Mouse (Mus musculus): ENCODE results near the gene Rpgrip1l.

Gene Rpgrip1l

DNA sequence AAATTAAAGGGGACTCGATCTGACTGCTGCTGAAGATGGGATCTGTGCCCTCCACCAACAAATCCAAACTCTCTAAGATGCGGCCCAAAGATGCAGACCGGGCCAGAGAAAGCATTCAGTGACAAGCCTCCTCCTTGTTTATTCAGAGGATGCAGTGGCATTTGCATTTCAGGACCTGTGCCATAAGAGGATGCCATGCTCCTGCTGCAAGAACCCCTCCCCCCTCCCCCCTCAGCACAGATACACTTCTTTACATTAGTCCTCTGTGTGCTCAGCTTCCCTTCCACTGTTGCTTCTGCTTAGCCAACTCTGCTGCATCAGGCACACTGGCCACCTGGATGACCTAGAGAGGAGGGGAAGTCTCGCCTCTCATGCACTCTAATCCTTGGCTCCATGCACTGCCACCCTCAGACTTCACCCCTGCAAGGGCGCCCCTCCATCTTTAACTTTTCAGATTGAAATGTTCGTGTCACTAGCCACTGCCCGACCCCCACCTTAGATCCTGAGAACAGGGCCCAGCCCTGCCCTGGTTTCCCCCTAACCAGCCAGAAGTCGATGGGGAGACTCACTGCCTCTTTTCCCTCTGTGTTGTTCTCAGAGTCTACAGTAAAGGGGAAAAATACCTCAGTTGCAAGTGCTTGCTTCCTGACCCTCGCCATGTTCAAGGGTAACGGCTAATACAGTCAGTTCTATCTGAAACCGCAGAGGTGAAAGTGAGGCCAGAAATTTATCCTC lies 14.6 kb upstream of the Rpgrip1l start:
- no peak for DNase-seq

DNA sequence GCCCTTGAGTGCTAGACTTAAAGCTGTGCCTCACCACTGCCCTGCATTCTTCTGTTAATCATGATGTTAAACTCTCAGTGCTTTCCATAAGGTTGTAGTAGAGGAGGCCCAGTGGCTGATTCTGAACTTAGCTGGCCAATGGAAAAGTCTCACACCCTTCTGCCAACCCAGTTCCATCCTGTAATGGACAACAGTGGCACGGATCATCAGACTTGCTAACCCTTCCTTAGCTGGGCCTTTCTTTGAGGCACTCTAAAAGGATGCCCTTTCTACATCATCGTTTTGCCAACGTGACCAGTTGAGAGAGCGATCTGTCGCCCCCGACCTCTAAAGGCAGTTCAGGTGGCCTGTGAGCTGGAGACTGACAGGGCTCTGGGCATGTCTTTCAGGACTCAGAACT lies 13.9 kb upstream of the Rpgrip1l start:
- no peak for DNase-seq

DNA sequence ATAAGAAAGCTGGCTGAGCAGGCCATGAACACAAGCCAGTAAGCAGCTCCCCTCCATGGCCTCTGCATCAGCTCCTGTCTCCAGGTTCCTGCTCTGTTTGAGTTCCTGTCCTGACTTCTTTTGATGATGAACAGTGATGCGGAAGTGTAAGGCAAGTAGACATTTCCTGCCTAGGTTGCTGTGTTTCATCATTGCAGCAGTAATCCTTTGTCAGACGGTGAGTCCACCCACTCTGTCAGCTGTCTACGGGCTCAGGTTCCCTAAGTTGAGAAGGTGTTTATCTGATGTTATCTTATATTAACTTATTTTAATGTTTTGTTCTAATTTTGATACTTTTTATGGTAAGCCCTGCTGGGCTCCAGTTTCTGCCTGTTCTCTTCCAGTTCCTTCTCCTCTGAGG lies 13.0 kb upstream of the Rpgrip1l start:
- no peak for DNase-seq

DNA sequence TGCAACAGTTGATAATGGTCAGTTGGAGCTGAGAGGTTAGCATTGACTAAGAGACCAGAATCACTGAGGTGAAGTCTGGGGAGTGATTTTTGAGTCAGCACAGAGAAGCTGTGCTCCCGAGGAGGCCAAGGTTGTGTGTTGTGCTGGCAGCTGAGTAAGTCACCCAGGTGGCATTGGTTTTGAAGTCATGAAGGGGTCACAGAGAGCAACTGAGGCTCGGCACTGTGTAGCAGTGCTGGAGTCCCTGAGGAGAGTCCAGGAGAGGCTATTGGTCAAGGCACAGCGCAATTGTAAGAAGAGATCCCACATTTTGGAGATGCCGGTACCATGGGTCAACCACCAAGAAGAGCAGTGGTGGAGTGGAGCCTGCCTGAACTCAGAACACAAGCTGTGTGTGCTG lies 11.9 kb upstream of the Rpgrip1l start:
- no peak for DNase-seq

DNA sequence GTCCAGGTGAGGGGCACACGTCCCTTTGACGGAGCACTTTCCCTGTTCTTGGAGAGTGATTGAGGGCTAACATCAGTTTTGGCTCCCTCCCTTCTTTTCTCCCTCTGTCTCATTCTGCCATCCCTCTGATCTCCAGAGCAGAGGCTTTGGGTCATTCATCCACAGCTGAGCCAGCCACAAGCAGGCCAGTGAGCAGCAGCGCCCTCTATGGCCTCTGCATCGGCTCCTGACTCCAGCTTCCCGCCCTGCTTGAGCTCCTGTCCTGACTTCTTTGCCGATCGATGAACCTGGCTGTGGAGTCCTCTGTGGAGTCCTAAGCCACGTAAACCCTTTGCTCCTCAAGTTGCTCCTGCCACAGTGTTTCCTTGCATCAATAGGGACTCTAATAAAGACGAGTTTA lies 11.2 kb upstream of the Rpgrip1l start:
- no peak for DNase-seq

DNA sequence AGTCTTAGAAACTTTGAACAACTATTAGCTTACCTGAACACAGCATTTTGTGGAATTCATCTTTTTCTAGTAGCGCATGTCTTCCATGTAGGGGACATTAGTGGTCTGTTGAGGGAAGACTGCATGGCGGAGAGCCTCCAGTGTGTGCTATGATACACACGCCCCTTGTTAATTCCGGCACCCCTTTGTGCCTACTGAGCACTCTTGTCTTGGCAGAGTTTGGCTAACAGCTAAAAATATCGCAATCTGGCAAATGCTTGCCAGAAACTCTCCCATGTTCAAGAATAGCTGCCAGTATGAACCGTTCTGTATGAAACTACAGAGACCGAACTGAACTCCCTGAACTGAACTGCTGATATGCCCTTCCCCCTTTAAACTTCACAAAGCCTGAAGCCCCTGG lies 10.4 kb upstream of the Rpgrip1l start:
- DNase-seq = no peak

DNA sequence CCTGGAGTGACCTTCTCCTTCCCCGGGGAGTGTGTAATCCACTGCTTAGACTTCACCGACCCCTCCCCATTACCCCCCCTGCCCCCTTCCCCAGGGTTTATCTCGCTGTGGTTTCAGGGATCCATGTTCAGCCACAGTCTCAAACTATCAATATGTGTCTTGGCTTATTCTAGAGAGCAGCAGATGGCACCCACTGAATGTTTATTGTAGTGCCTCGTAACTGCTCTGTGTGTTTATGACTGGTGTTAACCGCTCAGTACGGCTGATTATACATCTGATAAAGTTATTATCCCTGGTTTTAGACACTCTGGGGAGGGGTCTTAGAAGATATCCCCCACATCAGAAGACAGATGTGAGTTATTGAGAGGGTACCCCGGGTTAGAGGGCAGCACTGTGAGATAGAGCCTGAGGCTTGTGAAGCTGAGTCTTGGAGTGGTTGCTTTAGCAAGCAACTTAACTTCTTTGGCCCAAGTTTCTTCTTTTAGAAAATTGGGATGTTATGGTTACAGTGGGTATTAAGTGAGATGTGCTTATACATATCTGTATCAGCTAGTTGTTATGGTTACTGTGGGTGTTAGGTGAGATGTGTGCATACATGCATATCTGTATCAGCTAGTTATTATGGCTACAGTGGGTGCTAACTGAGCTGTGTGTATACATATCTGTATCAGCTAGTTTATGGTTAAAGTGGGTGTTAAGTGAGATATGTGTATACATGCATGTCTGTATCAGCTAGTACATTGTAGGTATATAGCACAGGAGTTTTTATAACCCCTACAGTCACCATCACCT lies 6.1 kb upstream of the Rpgrip1l start:
- no peak for DNase-seq

DNA sequence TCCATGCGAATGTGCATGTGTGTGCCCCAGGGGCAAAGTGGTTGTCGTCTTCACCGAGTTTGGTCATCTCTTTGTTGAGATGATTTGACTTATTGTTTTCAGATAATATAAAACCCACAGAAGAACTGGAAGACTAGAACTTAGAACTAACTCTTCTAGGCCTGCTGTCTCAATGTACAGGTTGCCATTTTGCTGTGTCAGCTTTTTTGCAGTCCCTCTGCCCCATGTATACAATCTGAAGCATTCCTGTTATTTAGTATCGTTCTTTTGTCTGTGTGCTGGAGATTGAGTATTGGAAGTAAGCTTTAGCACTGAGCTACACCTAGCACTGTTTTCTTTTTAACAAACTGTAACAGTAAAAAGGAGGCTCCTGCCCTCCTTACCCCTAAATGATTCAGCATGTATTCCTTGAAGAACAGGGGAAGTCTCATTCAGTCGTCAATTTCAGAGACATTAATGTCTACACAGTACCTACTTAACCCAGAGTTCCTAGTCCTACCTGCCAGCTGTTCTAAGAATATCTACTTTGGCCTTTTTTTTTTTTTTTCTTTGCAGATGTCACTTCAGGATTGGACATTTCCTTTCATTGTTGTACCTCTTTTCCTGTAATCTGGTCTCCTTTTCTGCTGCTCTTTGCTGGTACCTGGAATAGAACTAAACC lies 4.6 kb upstream of the Rpgrip1l start:
- no peak for DNase-seq

DNA sequence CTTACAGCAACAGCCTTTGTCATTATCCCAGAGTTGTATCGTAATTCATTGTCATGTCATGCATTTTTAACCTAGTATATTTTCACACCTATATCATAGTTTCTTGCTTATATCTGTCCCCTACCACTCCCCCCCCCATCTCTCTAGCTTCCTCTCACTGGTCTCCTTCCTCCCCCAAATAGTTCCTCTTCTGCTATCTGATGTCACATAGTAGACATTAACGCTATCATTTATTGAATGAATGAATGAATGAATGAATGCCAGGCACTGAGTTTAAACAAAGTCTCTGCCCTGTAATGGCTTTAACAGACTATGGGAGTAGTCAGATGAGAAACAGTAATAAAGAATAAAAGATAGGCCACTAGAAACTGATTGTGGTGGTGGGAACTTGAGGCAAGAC lies 720 bp downstream of the Rpgrip1l start:
- no peak for DNase-seq

DNA sequence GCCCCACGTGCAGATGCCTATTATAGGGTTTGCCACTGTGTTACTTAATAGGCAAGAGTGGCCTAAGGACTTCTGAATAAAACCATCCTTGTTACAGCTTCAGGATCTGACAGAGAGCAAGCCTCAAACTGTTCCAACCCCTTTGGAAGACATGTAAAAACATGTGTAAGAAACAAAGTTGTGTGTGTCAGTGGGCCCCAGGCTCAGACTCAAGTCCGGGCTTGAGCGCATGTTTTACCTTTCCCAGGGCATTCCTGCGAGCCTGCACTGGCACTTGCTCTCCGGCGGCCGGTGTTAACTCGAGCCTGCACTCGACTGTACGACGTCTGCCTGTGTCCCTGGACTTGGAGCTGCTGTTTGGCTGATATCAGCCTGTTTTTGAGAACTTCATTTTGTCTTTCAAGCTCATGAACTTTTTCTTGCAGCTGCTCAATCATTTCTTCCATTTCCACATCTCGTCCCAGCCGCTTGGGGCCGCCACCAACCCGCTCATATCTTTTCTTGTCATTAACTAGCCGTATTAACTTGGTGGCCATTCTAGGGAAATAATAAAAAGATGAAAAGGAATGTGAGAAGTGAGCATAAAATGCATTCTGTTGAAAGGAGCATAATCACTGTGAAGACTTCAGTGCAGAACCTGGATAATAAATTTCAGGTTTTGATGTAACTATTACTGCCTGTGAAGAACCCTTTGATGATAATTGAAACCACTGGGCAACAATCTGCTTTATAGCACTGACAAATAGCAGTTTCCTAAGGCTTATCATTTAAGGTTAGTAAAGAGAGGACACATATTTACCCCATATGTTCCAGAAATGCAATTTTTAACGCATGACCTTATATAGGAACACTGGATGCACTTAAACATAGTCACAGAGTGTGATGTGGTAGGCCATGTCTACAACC lies 8.3 kb downstream of the Rpgrip1l start:
- DNase-seq = no peak

DNA sequence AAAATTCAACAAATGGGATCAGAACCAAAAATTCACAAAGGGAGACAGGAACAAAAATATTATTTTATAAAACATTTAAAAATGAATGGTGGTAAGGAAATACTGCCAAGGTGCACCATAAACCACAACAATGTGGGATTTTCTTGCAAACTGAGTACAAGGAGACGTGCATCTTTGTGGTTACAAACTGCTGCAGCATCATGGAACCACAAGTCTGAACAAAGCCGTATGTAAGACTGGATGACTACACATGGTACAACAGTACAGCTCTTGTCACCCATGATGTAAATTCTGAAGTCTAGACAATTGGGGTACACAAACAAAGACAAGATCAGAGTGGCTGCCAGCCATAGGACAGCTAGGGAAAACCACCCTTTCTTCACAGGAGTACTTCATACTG lies 14.4 kb downstream of the Rpgrip1l start:
- no peak for DNase-seq

DNA sequence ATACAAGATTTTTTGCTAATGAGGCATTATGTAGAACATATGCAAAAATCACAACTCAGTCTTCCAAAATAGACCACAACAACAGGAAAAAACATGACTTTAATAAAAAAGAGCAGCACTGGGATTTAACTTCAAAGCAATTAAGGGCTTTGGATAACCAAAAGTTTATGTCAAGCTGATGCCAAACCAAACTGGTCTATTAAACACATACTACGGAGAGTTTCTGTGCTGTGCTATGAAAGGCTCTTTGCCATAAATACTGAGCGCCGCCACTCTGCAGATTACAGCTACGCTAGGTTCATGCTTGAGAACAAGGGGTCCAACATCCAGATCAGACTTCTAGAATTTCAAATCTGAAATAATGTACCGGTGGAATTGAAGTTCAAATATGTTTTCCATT lies 17.3 kb downstream of the Rpgrip1l start:
- no peak for DNase-seq

DNA sequence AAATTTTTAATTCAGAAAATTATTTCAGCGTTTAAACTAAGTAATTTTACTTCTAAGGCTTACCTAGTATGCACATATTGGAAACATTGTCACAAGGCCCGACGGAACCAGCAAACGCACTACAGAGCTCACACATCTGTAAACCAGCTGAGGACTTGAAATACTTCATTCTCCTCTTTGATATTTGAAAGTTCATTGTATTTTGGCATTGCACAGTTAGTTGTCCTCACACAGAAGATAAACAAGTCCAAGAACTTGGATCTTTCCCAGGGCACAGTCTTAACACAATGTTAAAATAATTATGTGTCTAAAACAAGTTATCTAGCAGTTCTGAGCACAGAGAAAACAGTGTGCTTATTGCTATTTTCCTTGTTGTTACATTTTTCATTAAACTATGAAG lies 22.5 kb downstream of the Rpgrip1l start:
- no peak for DNase-seq

DNA sequence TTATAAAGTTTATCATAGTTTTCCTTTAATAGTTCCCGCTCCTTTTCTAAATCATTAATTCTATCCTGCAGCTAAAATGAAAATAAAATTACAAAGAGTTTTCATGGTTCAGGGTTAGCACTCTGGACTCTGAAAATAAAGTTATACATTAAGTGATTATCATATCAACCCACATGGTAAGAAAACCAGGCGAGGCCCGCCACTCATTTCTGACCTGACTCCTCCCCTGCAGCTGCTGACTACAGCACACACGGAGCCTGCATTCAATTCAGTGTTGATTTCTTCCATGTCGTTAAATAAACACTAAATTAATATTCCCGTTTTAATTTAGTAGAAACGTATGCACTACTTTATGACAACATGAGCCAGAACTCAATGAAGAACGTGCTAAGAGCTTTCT lies 26.8 kb downstream of the Rpgrip1l start:
- no peak for DNase-seq

DNA sequence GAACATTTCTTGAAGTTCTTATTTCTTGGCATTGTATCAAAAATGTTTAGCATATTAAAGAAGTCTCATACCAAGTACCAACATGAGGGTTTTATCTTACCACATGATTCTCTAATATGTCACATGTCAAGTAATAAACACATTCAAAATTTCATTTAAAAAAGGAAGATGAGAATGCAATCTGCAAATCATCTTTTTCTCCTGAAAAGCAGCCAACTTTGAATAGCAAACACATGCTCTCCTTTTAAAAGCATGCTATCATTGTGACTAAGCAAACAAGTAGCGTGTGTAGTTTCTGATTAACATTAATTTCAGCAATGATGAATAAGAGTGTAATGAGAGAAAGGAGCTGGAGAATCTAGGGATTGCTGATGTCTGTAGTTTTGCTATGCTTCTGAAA lies 29.2 kb downstream of the Rpgrip1l start:
- DNase-seq = no peak

DNA sequence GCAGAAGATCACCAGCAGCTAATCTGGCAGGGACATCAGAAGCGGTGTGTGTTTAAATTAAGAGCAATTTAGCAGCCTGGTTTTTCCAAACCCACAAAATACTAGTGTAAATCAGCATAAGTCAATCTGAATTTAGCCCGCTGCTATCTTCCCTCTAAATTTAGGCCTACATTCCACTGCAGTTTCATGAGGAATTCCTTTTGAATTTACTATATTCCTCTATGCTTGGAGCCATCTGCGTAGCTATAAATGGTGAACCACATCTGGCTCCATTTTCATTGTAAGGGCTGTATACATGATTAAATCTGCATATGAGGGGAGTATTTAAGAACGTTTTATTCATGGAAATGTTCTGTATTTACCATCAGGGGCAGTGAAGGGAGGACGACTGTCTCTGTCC lies 30.4 kb downstream of the Rpgrip1l start:
- no peak for DNase-seq

DNA sequence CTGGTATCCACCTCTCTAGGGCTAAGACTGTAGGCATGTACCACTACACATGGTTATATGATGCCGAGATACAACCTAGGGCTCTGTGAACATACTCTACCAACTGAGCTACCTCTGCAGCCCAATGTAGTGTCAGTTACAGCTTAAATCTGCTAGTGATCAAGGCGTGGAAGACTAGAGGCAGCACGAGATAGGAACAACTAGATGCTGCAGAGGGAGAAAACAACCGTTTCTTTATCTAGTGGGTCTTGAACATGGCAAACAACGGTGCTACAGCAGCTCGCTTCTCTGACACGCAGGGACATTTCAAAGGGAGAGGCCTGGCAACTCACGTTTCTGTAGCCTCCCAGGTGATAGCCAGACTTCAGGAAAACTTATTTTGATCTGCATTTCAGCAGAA lies 31.5 kb downstream of the Rpgrip1l start:
- DNase-seq = no peak

DNA sequence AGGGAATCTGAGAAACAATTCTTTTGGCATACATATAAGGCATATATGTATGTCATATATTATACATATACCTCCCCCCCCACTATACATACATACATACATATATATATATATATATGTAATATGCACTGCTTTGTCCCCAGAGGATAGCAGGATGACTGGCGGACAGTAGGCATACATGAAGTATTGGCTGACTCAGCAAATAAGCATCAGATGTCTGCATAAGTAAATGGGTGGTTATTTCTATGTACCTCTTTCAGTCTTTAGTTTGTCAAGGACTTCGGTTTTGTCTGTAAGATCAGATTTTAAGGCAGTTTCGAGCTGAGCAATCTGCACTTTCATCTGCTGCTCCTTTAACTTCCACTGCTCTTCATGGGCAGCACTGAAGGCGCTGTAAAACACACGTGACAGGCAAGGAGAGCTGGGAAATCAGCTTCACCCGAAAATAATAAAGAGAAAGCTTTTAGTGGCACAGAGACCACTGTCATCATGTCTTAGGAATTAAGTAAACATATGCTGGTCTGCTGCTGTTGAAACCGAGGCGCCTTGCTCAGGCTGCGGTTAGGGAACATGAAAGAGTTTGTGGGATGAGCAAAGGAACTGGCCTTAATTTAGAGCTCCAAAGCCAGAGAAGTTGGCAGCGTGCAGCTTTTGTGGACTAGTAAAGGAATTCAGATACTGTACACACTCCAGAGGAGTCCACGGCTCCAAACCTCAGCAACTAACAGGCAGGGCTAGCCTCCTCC lies 32.4 kb downstream of the Rpgrip1l start:
- no peak for DNase-seq

DNA sequence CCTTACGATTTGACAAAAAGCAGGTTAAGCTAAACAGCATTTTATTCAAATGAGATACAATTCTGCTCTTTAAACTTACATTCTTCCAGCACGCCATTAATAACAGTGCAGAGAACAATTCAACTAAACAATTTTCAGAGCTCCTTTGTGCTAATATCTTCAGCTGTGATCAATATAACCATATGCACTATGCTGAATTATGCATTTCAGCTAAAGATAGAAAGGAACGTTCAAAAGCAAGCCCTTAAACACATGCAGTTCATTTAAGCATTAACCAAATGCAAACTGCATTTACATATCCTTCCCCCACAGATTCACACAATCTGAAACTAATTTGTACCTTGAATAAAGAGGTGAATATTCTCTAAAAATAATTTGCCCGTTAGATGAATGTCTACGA lies 35.0 kb downstream of the Rpgrip1l start:
- DNase-seq = no peak

DNA sequence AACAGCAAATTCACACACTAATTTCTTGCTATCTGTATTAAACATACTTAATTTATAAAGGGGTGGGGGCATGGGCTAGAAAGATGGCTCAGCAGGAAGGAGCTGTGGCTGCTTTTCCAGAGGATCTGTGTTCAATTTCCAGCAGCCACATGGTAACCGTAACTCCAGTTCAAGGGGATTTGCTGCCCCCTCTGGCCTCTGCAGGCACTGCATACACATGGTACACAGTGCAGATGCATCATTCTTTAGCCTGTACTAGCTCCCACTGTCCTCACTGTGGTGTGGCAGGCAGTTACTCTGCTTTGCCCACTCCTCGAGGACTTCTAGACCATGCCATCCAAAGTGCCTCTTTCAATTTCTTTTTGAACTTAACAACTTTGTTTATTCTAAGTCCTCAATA lies 36.7 kb downstream of the Rpgrip1l start:
- DNase-seq = no peak

DNA sequence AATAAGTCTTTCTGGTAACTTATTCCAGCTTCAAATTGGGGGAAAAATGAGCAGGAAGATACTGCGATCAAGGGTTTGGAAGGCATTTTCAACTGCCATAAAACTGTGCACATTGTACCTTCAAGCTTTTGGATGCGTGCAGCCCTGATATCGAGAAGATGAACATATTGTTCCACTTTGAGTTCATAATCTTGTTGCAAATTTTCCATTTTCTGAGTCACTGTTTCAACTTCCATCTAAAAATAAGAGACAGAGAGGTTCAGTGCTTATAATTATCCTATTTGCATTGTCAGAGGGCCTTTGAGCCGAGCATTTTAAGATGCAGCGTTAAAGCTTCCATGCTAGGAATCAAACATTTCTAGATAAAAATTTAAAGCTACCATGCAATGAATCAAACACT lies 39.6 kb downstream of the Rpgrip1l start:
- DNase-seq = no peak

DNA sequence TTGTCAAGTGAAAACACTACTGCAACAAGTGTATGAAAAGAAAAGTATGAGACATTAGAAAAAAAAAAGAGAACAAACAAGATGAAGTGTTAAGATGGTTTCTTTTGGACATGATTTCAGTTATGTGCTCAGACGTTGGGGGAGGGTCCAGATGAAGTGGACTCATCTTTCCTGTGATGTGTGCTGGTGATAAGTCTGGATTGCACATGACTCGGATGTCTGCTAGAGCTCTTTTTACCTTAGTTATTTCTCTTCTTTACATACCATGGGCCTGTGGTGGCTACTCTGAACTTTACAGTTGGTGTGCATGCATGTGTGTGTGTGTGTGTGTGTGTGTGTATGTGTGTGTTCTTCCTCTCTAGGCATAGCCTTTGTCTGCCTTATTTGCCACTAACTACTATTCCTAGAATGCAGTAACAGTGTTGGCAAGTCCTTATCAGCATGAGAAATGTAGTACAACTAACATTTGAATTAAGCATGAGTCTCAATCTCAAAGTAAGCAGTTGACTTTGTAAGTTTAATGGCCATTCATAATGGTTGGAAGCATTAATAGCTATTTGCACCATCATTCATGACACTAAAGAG lies 43.6 kb downstream of the Rpgrip1l start:
- no peak for DNase-seq
